Mouse (Mus musculus) right cerebral cortex, postnatal 4 days (tissue): ENCODE results near the gene Ehbp1l1.

ENCODE experiments used
- DNase-seq: peaks from one replicate; pipeline ENCODE4 v3.0.0-alpha.2; 2022

Gene Ehbp1l1

DNA sequence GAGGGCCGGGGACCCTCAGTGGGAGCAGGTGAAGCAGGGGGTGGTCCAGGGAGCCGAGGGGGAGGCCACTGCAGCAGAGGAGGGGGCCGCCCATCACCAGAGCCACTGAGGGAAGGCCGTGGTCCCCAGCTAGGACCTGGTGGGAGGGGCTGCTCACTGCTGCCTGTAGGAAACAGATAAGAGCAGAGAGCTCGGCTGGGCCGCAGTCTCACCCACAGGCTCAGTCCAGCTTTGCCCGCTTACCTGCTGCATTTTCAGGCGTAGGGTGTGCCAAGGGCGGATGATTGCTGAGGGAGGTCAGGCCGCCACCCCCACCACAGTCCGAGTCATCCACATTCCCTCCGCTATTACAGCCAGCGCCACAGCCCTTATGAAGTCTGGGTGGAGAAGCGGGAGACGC is 60.7 kb downstream of the Ehbp1l1 start:
- no peak for DNase-seq

DNA sequence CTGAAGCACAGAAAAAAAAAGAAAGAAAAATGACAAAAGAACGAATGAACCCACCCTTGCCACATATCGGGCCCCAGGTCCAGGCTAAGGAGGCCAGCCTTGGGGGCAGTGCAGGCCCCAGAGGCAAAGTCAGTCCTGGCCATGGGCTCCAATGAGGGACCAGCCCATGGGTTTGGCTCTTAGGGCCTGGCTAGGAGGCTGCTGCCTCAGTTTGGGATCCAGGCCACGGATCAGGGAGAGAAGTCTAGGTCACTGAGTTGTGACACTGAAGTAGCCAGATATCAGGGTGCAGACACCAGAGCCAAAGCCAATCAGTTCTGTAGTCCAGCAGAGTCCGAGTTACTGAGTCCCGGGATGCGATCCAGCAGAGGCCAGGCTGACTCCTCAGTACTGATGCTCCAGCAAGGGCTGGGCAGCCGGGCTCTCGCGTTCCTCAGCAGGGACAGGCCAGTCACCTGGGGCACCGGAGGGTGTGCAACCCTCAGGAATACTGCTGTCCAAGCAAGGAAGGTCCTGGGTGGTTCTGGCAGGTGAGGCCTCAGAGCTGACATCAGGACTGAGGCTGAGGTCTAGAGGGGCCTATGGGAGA is 61.4 kb downstream of the Ehbp1l1 start:
- DNase-seq: no peak

GRCm38 (mm10) chr19:5662981-5663913 is 62.9 kb downstream of the Ehbp1l1 start, which contains the start of gene Sipa1:
Sipa1 (minus strand) TSS chr19:5663707.
- peak; percentile 67 for DNase-seq

GRCm38 (mm10) chr19:5662310-5662709 is 63.8 kb downstream of the Ehbp1l1 start:
- no peak for DNase-seq

DNA sequence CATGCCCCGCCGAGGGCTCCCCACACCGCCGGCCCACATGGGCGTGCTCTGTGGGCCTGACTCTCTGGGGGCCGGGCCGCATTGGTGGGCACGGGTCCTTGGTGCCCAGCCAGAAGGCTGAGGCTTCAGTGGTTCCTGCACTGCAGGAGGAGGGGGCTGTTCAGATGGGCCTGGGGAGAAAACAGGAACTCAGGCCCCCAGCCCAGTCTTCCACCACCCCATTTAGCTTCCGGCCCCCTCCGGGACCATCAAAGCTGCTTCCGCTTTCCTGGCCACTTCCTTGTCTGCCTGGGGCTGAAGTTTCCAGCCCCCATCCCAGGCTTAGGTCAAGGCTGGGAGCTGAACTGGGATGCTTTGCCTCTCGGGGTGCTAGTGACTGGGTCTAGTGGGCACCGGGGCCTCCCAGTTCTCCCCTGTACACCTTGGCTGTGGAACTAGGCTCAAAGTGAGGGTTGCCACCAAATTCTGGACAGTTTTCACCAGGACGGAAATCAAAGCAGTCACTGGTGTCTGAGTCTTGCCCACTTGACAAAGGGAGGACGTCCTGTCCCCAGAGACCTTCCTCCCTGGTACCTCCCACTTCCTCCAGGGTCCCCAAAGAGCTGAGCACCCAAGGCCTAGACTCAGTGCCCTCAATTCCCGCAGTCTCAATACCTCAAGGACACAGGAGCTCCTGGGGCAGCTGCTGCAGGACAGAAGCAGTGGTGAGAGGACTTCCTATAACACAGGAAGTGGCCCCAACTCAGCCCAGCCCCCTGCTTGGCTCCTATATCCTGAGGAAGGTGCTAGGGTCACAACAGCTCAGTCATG is 65.0 kb downstream of the Ehbp1l1 start:
- DNase-seq: no peak
